Mouse (Mus musculus) thymus, adult 2 months (tissue): Measurements from ENCODE around the gene Gm27021.

ENCODE experiments used
- CTCF ChIP-seq: fragments of 200-500 bp; IDR thresholded peaks from 2 replicates; pipeline ENCODE4 v1.5.1; 2012; ENCODE audit warnings: mild to moderate bottlenecking, control low read depth, low read length, moderate library complexity, borderline replicate concordance; ENCODE audit not compliant: control insufficient read depth, poor library complexity, insufficient read depth; ENCODE audit errors: extremely low read depth
- POLR2A ChIP-seq: fragments of 200-500 bp; IDR thresholded peaks from 2 replicates; pipeline ENCODE4 v1.6.1; 2012; ENCODE audit warnings: mild to moderate bottlenecking, low read length, control low read depth, moderate library complexity; ENCODE audit not compliant: control insufficient read depth, poor library complexity, insufficient read depth; ENCODE audit errors: extremely low read depth

DNA sequence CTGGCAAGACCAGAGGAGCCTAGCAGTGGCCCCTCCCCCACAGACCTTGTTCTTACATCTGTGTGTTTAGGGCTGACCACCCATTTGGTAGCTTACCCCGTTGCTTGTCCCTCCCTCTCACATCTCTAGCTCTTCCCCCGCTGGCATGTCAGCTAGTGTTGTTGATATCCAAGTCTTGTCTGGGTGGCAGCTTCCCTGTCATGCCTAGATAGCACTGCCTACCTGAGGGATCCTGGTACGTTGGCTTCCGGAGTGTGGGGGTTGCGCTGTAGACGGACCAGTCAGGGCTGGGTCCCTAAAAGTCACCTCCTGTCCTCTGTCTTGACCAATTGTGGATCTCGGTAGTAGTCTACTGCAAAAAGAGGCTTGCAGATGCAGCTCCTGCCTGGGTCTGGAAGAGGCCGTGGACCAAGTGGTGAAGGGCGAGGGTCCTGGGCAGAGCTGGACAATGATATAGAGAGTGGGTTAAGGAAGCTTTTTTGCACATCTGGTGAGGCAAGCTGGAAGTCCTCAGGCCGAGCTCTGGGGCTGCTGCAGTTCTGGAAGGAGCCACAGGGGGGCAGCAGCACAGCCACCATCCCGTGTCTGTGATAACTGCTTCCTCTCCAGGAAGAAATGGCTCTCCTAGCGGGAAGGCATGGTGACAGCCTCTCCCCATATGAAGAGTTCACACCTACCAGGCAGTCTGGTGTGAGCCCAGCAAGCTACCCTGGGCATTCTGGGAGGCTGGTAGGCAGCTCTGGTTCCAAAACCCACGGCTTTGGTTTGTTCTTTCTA is 97.8 kb downstream of the Gm27021 start:
- no peak for TF ChIP-seq POLR2A
- TF ChIP-seq CTCF = peak; percentile 94
